Mouse (Mus musculus): ENCODE measurements around the gene Vmn1r131. TPM values are rescaled to one million over a fixed set of nuclear protein-coding genes. Genes with fewer than 3 reads are reported as not detected.
"Not testable (repeated sequence)": the region's sequence is repeated elsewhere in the genome, so short reads cannot be mapped to it uniquely, and the experiment has no call there.

Gene Vmn1r131
- total RNA-seq (2014; rRNA removed; ENCODE audit: low replicate concordance) (not detected in 2 replicates), polyA plus RNA-seq (2015; fragmentation: Nextera tagmentation; extraction: Ambion mirVana) (not detected in 2 replicates)

- no CpG with 5 or more reads among the region's 2 CpGs for WGBS
- H3K9ac ChIP-seq (replicated peaks; ENCODE audit: low read depth, low read length); DNase-seq (ENCODE audit: low spot score); H3K9me3 ChIP-seq (replicated peaks; ENCODE audit: control insufficient read depth, low read length); H3K4me2 ChIP-seq (ENCODE audit: low read depth, low read length); H3K36me3 ChIP-seq (replicated peaks; ENCODE audit: control insufficient read depth, insufficient read depth, low read length); H3K27ac ChIP-seq (ENCODE audit: low read depth); ATAC-seq (ENCODE audit: insufficient read depth, low read depth); H3K4me3 ChIP-seq (ENCODE audit: low read depth, low read length); H3K27me3 ChIP-seq (ENCODE audit: control insufficient read depth, insufficient read depth, low read length); H3K4me1 ChIP-seq (ENCODE audit: control insufficient read depth, insufficient read depth): not testable (repeated sequence)
These were observed at the start of gene Vmn1r131 for GRCm38 (mm10) chr7:21545990-21546389. Vmn1r131 (minus strand) TSS chr7:21546090.

- not testable (repeated sequence) for H3K4me2 ChIP-seq (ENCODE audit: low read depth, low read length); H3K9ac ChIP-seq (replicated peaks; ENCODE audit: low read depth, low read length); H3K36me3 ChIP-seq (replicated peaks; ENCODE audit: control insufficient read depth, insufficient read depth, low read length); DNase-seq (ENCODE audit: low spot score); H3K4me1 ChIP-seq (ENCODE audit: control insufficient read depth, insufficient read depth); ATAC-seq (ENCODE audit: insufficient read depth, low read depth); H3K27ac ChIP-seq (ENCODE audit: low read depth); H3K27me3 ChIP-seq (ENCODE audit: control insufficient read depth, insufficient read depth, low read length); H3K9me3 ChIP-seq (replicated peaks; ENCODE audit: control insufficient read depth, low read length); H3K4me3 ChIP-seq (ENCODE audit: low read depth, low read length)
- WGBS = no CpG with 5 or more reads among the region's 3 CpGs
These were observed 34.4 kb downstream of the Vmn1r131 start, which contains the start of gene Vmn1r130 for GRCm38 (mm10) chr7:21511480-21511879. Vmn1r130 (plus strand) TSS chr7:21511780.

Other genes starting within 250 kb of the Vmn1r131 start
- gene Vmn1r126, start 244.6 kb downstream of the Vmn1r131 start, total RNA-seq (2014; rRNA removed; ENCODE audit: low replicate concordance) = not detected in 2 replicates
- gene Vmn1r126, start 244.6 kb downstream of the Vmn1r131 start, polyA plus RNA-seq (2015; fragmentation: Nextera tagmentation; extraction: Ambion mirVana) = not detected in 2 replicates
- not detected in 2 replicates for gene Vmn1r127, start 226.2 kb downstream of the Vmn1r131 start, total RNA-seq (2014; rRNA removed; ENCODE audit: low replicate concordance)
- gene Vmn1r127, start 226.2 kb downstream of the Vmn1r131 start, polyA plus RNA-seq (2015; fragmentation: Nextera tagmentation; extraction: Ambion mirVana) = not detected in 2 replicates
- gene Vmn1r128, start 196.7 kb downstream of the Vmn1r131 start, total RNA-seq (2014; rRNA removed; ENCODE audit: low replicate concordance) = not detected in 2 replicates
- not detected in 2 replicates for gene Vmn1r128, start 196.7 kb downstream of the Vmn1r131 start, polyA plus RNA-seq (2015; fragmentation: Nextera tagmentation; extraction: Ambion mirVana)
- gene Vmn1r129, start 184.8 kb downstream of the Vmn1r131 start, total RNA-seq (2014; rRNA removed; ENCODE audit: low replicate concordance) = not detected in 2 replicates
- not detected in 2 replicates for gene Vmn1r129, start 184.8 kb downstream of the Vmn1r131 start, polyA plus RNA-seq (2015; fragmentation: Nextera tagmentation; extraction: Ambion mirVana)
- gene Gm6882, start 113.3 kb downstream of the Vmn1r131 start, total RNA-seq (2014; rRNA removed; ENCODE audit: low replicate concordance) = not detected in 2 replicates
- gene Gm6882, start 113.3 kb downstream of the Vmn1r131 start, polyA plus RNA-seq (2015; fragmentation: Nextera tagmentation; extraction: Ambion mirVana) = not detected in 2 replicates
- not detected in 2 replicates for gene Vmn1r130, start 34.3 kb downstream of the Vmn1r131 start, total RNA-seq (2014; rRNA removed; ENCODE audit: low replicate concordance)
- not detected in 2 replicates for gene Vmn1r130, start 34.3 kb downstream of the Vmn1r131 start, polyA plus RNA-seq (2015; fragmentation: Nextera tagmentation; extraction: Ambion mirVana)
- gene Vmn1r132, start 68.0 kb upstream of the Vmn1r131 start, total RNA-seq (2014; rRNA removed; ENCODE audit: low replicate concordance) = not detected in 2 replicates
- gene Vmn1r132, start 68.0 kb upstream of the Vmn1r131 start, polyA plus RNA-seq (2015; fragmentation: Nextera tagmentation; extraction: Ambion mirVana) = not detected in 2 replicates
- gene Gm4175, start 215.4 kb upstream of the Vmn1r131 start, total RNA-seq (2014; rRNA removed; ENCODE audit: low replicate concordance) = not detected in 2 replicates
- not detected in 2 replicates for gene Gm4175, start 215.4 kb upstream of the Vmn1r131 start, polyA plus RNA-seq (2015; fragmentation: Nextera tagmentation; extraction: Ambion mirVana)